Mouse (Mus musculus) testis, postnatal 10 days (tissue): ENCODE data around the gene Agtr2.
"Not testable (repeated sequence)": the region's sequence is repeated elsewhere in the genome, so short reads cannot be mapped to it uniquely, and the experiment has no call there.

Experiments
- DNase-seq: peaks from one replicate; pipeline ENCODE4 v3.0.0; 2021; ENCODE audit warnings: low spot score

Gene Agtr2

DNA sequence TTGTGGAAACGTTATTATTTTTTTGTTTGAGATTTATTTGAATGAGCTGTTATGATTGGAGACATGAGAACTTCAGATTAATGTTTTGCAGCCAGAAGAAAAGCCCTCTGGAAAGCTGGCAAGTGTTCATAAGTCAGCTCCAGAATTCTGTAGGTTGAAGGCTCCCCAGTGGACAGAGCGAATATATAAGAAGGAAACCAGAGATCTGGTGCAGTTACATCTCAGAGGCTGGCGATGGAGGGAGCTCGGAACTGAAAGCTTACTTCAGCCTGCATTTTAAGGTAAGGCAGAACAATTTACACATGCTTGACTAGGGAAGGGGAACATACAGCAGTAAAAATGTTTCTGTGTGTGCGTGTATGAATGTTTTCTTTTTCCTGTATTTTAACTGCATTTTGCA is at the start of gene Agtr2:
Gene Agtr2, plus strand, starts transcription at position 131 of the 400 bp plus-strand sequence.
- no peak for DNase-seq

DNA sequence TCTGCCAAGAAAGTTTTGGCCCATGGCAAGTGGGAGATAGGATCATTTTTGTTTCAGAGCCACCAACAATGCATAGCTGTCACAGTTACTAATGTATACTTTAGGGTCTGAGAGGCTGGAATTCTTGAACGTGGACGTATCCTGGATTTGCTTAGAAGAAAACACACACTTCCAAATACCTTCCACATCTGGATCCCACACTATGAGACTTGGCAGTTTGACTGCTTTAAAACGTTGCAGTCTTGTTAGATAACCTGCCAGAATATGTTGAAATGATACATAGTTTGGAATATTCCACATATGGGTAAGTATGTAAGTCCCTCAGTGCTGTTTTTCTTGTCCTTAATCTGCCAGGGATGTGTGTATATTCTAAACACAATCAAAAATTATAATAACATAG is 31.8 kb upstream of the Agtr2 start:
- no peak for DNase-seq

DNA sequence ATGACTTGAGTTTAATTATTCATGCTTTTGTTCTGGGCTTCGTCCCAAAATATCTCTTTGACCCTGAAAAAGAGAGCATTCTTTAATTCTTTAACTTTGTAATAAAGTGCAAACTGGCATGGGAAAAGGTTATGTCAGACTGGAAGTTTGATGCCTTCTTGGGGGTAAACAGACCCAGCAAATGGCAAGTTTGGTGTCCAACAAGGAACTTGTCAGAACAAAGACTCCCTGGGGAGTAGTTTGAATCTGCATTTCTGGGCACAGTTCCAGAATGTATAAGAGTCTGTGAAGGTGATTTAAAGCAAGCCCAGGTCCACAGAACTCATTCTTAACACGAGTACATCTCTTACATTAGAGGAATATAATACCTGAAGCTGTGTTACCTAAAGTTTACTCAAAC is 3.8 kb downstream of the Agtr2 start:
- DNase-seq: no peak

DNA sequence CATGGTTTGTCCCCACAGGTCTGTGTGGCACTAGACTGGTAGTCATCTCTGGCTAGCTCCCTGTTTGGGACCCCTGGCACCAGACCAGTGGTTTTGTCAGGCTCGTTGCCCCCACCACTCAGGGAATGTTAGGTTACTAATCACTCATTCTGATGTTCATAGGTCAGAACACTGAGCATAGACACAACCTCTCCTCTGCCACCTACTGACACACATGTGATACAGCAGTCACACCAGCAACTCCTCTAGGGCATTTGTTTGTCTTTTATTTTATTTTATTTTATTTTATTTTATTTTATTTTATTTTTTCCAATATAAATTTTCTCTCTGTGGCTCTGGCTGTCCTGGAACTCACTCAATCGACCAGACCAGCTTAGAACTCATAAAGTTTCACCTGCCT is 15.9 kb downstream of the Agtr2 start:
- DNase-seq: no peak

DNA sequence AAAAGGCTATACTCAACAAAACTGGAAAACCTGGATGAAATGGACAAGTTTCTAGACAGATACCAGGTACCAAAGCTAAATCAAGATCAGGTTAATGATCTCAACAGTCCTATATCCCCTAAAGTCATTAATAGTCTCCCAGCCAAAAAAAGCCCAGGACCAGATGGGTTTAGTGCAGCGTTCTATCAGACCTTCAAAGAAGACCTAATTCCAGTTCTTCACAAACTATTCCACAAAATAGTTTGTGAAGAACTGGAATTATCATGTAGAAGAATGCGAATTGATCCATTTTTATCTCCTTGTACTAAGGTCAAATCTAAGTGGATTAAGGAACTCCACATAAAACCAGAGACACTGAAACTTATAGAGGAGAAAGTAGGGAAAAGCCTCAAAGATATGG is 23.0 kb downstream of the Agtr2 start:
- DNase-seq: not testable (repeated sequence)

DNA sequence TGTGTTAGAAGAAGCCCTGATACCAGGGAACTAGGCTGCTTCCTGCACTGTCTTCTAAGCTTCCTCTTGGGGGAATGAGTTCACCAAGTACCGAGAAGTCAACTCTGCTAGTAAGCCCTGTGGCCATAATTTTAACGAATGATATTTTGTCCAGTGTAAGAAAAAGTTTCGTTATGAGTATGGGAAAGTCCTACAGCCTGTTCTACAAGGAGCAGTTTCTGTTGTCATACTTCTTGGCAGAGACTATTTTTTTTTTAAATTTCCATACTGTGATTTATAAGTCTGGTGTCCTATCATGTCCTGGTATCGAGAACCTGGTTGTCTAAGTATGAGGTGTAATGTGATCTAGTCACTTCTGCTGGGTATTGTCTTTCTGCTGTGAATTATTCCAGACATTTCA is 38.2 kb downstream of the Agtr2 start:
- no peak for DNase-seq
